Mouse (Mus musculus) ES-E14 (cell line): ENCODE measurements around the gene Serbp1.

Source experiments
- CHD2 ChIP-seq: IDR thresholded peaks from 2 replicates; pipeline ENCODE4 v1.6.1; 2014; ENCODE audit warnings: mild to moderate bottlenecking, low read depth, low read length, inconsistent platforms
- HCFC1 ChIP-seq: IDR thresholded peaks from 2 replicates; pipeline ENCODE4 v1.6.1; 2012; ENCODE audit warnings: low read length, inconsistent platforms, borderline replicate concordance; ENCODE audit not compliant: insufficient read depth

GRCm38 (mm10) chr6:67268245-67268612 is 30.3 kb downstream of the Serbp1 start:
- no peak for TF ChIP-seq HCFC1
- TF ChIP-seq CHD2 = no peak
